Mouse (Mus musculus) olfactory bulb, adult 2 months (tissue): ENCODE results near the gene Snrk.

ENCODE experiments used
- CTCF ChIP-seq: fragments of 200-500 bp; IDR thresholded peaks from 2 replicates; pipeline ENCODE4 v1.5.1; 2012; ENCODE audit warnings: low read depth, mild to moderate bottlenecking, low read length, moderate library complexity; ENCODE audit not compliant: insufficient read depth
- POLR2A ChIP-seq: fragments of 200-500 bp; IDR thresholded peaks from 2 replicates; pipeline ENCODE4 v1.6.1; 2012; ENCODE audit warnings: mild to moderate bottlenecking, low read depth, low read length, moderate library complexity; ENCODE audit not compliant: insufficient read depth

GRCm38 (mm10) chr9:122183074-122183473 lies 66.0 kb downstream of the Snrk start:
- TF ChIP-seq CTCF (no peak), POLR2A (no peak)
